Mouse (Mus musculus) T-helper 1 cell (primary cell): Measurements from ENCODE around the gene Pla1a.
"Not testable (repeated sequence)": the region's sequence is repeated elsewhere in the genome, so short reads cannot be mapped to it uniquely, and the experiment has no call there.

ENCODE experiments used
- in situ Hi-C: fragments of 300-600 bp; cut with MboI, MseI; formaldehyde crosslinking; loops from one replicate; pipeline ENCODE4 v1.15.1; 2025; ENCODE audit warnings: high pct_unique_total_duplicates

Pla1a gene

DNA sequence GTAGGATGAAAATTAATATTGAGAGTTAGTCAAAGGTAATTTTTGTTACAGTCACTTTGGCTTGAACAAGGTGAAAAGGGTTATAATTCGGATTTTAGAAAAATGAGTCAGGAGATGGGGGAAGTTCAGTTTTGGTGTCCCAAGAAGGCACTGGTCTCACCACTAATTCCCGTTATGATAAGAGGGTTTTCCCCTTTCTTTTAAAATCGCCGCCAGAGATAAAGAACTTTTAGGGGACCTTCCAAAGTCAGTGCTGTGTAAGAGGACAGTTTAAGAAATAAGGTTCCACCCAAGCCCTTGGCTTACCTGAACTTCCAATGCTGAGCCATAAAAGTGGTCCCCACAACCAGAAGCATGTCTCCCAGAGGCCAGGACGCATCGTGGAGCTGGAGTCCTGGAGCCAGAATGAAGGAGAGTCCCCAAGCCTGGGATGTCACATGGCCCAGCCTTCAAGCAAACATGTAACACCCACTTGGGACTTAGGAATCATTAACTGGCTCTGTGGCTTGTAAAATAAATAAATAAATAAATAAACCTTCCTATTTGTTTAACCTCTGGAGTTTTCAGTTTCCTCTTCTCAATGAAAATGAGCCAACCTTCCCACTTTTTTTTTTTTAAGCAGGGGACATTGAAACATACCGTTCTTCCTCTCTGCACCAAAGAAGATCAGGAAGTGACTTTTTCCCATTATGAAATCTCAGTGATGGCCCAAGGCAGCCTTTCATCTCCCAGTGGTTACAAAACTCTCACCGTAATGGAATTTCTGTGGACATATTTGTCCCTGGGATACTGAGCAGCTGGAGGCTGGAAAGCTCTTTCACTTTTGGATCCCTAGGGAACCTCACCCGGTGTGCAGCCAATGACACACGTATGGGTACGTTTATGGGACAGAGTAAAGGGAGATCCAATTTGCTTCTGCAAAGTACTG is at the start of gene Pla1a:
TSS of gene Pla1a (minus strand) at position 648 of the 928 bp plus-strand sequence.
- in situ Hi-C loops, result no loop called here

DNA sequence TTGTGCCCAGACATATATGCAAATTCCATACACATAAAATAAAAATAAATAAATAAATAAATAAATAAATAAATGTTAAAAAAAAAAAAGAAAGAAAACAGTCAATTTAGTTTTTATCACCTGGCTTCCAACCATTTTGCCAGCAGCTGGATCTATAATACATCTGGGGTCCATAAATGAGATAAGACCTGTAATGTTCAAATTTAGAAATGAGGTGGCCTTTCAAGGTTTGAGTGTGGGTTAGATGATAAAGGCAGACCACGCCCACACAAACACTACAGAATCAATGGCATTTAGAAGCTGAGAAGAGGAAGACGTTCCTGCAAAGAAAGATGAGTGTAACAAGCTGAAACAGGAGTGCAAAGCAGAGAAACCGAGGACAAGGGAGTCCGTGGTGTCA is 48.4 kb upstream of the Pla1a start:
- in situ Hi-C loops, result loop anchor here (5.0 kb wide), 1 partner anchor 134 kb away; the partner anchor contains the start of genes Cox17 and Gm21987

DNA sequence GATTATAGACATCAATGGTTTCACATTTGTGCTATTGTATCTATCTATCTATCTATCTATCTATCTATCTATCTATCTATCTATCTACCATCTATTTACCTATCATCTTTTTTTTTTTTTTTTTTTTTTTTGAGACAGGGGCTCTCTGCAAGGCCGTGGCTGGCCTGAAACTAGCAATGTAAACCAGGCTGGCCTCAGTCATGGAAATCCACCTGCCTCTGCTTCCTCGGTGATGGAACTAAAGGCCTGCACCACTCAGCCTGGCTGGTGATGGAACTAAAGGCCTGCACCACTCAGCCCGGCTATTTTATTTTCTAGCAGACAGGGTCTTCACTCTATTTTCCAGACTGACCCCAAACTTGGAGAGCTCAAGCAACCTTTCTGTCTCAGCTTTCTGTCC is 45.4 kb upstream of the Pla1a start:
- in situ Hi-C loops, result no loop called here

DNA sequence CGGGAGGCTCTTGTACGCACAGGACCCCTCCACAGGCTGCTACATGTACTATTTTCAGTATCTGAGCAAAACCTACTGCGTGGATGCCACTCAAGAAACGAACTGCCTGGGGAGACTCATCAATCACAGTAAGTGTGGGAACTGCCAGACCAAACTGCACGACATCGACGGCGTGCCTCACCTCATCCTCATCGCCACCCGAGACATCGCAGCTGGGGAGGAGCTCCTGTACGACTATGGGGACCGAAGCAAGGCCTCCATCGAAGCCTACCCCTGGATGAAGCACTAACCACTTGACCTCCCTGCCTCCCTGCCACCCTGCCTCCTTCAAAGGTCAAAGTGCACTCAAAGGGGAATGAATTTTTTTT is 44.3 kb upstream of the Pla1a start:
- in situ Hi-C loops, result not testable (repeated sequence)

DNA sequence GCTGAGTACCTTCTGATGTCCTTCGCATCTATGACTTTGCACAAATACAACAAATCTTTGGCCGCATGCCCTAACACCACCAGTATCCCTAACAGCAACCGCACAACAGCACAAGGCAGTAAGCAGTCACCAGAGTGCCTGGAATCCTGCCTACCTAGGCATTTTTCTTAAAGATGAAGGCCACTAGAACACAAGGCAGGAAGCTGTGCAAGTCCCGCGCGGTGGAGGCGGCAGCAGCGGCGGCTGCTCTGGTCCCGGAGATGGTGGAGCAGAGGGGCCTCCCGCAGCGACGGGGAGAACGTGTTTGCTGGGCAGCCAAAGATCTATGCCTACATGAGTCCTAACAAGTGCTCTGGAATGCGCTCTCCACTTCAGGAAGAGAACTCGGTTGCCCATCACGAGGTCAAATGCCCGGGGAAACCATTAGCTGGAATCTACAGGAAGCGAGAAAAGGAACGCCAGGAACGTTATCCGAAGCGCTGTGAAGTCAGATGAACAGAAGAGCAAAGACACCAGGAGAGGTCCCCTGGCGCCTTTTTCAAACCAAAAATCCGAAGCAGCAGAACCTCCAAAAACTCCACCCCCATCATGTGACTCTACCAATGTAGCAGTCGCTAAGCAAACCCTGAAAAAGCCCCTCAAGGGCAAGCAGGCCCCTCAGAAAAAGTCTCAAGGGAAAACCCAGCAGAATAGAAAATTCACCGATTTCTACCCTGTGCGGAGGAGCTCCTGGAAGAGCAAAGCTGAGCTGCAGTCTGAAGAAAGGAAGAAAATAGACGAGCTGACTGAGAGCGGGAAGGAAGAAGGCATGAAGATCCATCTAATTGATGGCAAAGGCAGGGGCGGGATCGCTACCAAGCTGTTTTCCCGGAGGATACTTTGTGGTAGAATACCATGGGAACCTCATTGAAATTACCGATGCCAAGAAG is 43.6 kb upstream of the Pla1a start:
- in situ Hi-C loops, result no loop called here

DNA sequence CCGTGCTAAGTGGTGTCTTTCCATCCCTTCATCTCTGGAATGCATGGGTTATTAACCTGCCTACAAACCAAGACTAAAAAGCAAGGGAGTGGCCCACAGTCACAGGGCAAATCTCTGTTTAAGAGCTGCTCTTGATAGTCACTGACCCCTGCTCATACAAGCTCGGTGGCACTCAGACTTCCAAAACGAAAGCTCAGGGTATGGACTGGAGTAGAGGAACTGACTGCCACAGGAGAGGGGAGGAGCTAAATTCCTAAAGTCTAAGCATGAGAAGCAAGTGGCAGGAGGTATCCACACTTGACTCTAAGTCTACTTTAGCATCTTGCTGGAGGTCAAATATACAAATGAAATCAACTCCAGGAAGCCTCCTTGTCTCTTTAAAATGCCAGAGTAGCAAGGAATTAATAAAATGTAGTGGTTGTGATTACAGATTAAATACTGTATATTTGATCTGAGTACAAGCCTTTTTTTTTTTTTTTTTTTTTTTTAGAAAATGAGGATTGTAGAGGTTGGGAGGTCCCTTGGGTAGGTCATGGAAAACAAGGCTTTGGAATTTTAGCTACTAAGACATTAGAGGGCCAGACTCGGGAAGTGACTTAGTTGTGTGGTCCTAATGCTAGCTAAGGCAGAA is 42.9 kb upstream of the Pla1a start:
- in situ Hi-C loops, result no loop called here

DNA sequence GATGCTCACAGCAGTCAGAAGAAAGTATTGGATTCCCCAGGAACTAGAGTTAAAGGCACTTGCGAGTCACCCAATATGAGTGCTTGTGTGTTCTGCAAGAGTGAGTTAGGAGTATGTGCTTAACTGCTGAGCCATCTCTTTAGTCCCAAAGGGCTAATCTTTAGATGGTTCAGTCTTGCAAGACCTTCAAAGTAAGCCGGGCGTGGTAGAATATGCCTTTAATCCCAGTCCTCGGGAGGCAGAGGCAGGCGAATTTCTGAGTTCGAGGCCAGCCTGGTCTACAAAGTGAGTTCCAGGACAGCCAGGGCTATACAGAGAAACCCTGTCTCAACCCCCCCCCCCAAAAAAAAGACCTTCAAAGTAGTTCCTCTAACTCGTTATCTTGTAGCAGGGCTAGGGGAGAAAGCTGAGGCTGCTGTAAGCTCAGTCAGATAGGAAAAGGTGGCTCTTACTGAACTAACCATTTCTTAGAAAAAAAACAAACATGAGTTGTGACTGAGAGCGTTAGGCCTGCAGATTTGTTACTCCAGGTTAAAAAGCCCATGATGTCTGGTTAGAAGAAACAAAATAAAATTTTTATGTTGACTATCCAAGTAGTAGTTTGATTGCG is 41.8 kb upstream of the Pla1a start:
- in situ Hi-C loops, result no loop called here

DNA sequence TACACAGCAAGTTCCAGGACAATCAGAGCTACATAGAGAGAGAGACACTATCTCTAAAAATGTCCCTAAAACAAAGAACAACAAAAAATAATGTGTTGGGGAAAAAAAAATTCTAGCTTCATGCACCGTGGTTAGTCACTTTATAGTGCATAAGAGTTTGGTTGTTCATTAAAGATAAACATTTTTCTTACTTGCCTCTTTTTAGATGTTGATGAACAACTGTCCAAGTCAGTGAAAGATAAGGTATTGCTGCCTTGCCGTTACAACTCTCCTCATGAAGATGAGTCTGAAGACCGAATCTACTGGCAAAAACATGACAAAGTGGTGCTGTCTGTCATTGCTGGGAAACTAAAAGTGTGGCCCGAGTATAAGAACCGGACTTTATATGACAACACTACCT is 40.7 kb upstream of the Pla1a start:
- in situ Hi-C loops, result no loop called here

DNA sequence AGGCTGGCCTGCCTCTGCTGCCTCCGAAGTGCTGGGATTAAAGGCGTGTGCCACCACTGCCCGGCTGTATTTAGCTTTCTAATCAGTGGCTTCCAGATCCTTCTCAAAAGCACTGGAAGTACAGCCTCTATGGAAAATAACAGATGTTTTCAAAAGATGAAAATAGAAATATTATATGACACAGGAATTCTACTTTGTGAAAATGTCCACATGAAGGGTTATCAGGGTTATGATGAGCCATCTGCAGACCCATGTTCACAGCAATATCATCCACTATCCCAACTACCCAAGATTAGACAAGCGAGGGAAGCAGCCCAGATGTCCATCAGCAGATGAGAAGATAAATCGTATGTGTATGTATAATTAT is 39.5 kb upstream of the Pla1a start:
- in situ Hi-C loops, result no loop called here

DNA sequence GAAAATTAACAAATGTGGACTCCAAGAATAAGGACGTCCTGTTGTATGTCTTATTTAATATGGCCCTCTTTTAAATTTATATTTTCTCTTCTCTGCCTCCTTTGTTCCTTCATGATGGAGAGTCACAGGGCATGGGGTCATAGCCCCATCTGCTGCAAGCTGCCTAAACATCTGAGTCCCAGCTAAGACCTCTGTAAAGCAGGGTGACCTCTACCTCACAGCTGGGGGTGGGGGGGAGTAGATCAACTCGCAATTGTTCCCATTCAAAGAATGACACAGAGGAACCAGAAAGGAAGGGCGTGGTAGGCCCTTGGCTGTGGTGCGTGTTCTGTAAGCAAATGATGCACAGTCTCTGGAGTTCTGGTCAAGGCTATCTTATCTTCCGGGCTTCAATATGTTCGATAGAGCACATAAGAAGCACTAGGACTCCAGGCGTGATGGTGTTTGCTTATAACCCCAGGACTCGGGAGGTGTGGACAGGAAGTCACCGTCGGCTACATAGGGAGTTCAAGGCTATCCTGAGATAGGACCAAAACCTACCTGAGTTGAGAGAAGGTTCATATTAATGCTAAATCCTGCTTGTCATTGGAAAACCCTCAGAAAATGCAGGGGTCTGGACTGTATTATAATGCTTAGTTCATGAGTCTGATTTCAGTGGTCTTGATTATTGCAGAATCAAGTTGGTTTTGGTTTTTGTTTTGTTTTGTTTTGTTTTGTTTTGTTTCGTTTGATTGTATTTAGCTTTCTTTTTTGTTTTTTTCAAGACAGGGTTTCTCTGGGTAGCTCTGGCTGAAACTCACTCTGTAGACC is 39.0 kb upstream of the Pla1a start:
- in situ Hi-C loops, result no loop called here

DNA sequence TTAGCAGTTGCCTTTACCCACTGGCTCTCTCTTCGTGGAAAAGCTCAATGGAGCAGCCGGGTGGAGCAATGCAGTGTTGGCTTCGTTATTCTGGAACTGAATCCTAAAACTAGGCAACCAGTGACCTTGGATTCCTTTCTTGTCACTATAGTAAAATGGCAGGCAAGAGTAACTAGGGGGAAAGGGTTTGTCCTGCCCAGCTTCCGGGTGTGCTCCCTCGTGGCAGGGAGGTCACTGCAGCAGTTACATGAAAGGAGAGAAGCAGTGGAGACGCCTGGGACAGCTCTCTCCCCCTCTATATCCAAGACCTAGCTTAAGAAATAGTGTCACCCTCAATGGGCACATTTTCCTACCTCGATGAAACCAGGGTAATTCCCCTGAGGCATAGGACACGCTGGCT is 36.5 kb upstream of the Pla1a start:
- in situ Hi-C loops, result no loop called here

DNA sequence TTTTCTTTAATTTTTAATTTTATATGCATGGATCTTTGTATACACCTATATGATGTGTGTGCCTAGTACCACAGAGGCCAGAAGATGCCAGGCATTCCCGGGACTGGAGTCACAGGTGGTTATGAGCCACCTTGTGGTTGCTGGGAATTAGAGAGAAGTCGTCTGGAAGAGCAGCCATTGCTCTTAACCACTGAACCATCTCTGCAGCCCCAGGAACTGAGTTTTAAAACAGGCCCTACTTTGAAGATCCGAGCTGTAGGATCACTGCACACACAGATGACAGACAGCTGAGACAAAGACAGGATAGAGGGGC is 35.7 kb upstream of the Pla1a start:
- in situ Hi-C loops, result no loop called here

DNA sequence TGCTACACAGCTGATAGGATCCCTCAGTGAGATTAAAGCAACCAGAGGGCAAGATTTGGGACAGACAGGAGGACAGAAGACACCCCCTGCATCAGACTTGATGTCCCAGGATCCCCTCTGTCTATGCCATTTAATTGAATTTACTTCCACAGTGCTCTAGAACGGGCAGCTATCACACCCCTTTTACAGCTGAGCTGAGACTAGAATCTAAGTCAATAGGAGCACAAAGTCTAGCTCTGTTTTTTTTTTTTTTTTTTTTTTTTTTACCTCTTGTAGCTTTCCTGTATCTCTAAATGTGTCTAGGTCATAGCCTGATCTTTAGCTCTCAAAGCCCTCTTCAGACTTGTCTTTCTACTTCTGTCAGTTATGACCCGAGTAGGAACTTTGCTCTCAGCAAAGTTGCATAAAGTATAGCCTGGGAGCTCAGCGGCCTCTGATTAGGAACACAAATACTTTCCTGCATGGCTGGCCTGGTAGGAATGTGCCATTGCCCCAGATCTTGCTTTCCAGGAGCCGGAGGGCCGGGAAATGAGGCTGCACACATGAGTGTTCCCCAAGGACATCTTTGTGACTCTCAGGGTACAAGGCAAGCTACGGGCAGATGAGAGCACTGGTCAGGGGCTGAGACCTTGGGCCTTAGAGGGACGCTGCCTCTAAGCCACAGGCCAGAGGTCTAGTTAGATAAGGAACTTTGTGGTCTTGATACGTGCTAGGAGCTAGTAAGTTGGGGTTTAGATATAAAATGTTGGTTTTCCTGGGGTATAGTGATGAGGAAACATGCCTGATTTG is 35.2 kb upstream of the Pla1a start:
- in situ Hi-C loops, result no loop called here

DNA sequence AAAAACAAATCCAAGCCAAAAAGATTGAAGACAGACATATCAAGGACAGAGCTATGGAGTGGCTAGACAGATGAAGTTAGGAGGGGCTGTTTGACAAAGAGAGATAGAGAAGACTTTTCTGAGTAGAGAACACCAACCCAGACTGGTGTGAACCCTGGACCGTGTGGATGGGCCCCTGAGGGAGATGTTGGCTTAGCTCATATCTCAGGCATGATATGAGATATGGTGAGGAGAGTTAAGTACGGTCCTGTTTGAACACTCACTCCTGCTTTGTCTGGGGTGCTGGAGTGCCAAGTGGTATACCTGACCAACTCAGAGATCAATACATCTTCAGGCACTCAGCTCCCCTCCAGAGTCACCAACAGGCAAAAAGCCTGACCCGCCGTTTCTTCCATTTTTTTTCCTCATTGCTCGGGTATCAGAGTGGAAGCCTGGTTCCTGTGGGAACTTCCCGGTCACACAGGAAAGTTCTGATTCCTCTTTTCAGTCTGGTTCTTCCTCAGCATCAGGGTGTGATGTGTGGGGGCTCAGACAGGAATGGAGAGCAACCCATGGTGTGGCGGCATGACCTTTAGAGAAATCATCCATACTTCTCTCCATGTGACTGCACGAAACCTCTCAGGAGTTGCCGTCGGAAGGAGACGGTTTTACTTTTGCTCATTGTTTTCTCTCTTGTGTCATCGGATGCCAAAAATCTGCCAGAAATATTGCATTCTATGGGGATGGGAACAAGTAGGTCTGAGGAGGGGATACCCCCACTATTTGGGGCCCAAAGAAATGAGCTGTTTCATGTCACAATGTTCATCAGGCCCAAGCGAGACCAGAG is 34.4 kb upstream of the Pla1a start:
- in situ Hi-C loops, result no loop called here

DNA sequence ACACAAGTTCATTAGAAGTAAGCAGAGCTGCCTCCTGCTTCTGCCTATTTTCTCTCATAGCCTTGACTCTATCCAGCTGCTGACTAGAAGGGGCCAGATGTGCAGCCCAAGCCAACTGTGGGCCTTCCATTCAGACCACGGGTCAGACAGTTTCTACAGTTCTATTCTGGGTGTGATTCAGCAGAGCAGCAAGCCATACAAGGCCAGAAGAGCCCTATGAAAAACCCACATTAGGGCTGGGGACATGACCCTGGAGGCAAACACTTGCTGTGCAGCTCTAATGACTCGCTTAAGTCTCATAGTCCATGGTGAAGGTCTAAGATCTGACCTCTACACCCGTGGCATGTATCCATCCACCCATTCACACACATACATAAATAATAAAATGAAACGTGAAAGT is 33.1 kb upstream of the Pla1a start:
- in situ Hi-C loops, result no loop called here

DNA sequence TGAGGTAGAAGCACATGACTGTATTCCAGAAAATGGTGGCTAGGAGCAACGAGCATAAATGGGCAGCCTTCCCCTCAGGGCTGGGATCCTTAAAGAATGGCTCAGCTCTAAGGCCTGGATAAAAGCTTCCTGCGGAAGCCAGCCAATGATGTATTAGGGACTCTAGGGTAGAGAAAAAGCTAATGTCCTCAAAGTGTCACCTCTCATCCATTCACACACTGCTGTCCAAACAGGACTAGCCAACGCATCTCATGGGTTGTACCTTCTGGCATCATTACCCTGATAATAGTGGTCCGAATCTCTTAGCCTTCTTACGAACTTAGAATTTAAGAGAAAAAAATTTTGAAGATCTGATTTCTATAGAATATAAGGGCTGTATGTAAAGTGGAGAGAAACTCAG is 30.4 kb upstream of the Pla1a start:
- in situ Hi-C loops, result no loop called here

DNA sequence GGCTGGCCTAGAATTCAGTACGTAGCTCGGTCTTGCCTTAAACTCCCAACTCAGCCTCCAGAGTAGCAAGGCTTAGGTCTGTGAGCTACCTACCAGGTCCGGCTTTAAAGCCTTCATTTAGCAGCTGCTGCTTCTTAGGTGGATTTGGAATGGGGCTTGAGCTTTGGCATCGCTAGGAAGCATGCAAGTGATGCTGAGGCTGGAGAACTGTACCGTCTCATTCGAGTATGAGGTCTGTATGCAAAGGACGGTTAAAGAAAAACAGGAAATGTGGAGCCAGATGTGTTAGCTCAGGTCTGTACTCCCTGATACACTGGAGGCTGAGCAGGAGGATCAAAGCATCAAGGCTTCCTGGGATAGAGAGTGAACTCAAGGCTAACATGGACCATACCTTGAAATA is 29.2 kb upstream of the Pla1a start:
- in situ Hi-C loops, result no loop called here

DNA sequence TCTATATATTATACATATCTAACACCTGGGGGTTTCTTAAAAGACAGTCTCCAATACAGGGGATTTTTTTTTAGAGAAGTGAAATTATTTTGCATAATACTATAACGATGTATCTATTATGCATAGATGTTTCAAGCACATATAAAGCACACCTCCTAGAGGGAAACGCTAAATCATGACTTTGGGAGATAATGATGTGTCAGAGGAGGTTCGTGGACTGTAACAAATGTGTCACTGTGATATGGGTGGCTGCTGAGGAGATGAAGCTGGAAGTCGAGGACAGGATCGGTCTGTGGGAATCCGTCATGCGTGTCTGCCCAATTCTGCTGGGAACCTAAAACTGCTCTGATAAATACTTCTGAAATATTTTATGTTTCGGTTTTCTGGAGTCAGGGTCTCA is 28.8 kb upstream of the Pla1a start:
- in situ Hi-C loops, result no loop called here

DNA sequence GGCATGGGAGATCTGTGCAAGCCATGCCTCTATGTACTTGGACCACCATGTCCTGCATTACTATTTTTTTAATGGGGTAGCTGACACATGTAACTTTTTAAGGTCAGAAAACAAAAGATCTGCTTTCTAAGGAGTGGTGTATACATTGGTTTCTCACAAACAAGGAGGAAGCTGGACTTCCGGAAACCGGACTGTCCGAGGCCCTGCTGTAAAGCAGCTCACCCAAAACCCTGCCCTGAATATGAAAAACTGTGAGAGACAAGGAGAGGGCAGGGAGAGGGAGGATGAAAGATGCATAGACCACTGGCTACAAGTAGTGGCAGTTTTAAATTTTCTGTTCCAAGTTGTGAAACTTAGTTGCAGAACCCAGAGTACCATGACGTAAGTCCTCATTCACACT is 27.0 kb upstream of the Pla1a start:
- in situ Hi-C loops, result no loop called here
